Mouse (Mus musculus): Measurements from ENCODE around the gene Uck1.

The Uck1 gene

DNA sequence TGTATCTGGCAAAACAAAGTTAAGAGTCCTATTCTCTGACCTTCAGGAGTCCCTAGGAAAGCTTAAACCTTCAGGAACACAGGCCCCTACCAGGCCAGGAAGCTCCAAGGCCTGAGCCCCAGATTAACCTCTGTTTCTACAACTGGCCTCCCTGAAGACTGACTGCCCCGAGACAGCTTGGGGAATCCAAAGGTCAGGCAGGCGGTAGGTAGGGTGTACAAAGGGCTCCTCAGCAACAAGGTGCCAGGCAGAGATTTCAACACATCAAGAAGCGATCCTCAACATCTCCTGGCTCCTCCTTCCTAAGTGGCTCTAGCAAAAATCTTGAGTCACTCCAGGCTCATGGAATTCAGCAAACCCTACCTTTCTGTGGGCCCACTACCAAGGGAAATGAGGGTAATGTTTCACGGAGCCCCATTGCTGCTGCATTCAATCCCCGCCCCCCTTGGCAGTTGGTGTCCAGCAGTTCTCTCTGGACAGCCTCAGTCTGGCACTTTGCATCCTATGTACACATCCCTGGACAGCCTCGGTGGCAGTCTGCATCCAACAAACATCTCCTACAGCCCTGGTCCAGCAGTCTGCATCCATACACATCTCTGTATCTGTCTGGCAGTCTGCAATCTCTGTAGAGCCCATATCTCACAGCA is 949 bp downstream of the Uck1 start:
- DNase-seq (ENCODE audit: low spot score) = no peak

GRCm38 (mm10) chr2:32256273-32256672 is 3.7 kb downstream of the Uck1 start:
- no peak for DNase-seq (ENCODE audit: low spot score)

DNA sequence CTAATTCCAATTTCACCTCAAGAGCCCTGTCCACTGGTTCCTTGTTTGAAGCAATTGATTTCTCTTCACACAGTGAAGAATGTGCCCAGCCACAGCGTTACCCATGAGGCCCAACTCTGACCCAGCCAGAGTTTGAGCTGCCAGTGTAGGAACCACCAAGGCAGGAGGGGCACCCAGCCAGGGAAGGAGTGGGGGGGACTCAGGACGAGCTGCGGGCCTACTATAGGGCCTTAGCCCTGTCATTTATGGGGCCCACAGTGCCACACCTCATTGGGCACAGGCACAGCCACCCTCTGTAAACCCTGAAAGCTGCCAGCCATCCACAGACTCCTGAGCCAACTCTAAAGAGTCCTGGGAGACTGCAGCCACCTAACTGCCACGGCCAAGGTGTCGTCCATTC is 5.4 kb downstream of the Uck1 start:
- DNase-seq (ENCODE audit: low spot score) = no peak

DNA sequence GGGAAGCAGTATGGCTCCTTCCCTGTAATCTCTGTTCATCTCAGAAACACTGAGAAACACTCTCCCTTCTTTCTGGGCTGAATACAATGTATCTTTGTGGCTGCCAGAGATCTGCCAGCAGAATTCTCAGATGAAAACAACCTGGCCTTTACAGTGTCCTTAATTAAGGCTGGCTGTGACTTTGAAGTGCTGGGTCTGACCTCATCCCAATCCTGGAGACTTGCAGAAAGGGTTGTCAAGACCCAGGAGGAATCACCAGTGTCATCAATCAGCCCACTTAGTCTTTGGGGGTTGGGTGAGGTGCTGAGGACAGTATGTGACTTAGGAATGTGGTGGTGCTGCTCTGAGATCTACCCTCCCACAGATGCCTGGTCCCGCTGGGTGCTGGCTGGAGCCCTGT is 6.6 kb downstream of the Uck1 start:
- no peak for DNase-seq (ENCODE audit: low spot score)

DNA sequence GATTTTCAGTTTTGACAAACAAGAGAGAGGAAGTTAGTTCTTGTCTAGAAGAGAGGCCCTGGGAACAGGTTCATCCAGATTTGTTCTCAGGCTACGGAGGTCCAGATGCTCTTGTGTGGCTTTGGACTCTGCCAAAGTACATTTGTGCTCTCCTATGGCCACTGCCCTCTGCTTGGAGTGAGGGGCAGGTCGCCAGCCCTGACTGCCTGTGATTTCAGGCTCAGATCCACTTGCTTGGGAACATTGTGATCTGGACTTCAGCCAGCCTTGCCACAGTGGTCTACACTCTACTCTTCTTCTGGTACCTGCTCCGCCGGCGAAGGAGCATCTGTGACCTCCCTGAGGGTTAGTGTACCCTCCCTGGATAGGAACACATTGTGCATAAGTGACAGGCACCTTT is 7.3 kb downstream of the Uck1 start:
- no peak for DNase-seq (ENCODE audit: low spot score)

- no peak for DNase-seq (ENCODE audit: low spot score)
Observed at GRCm38 (mm10) chr2:32251791-32252527, 8.0 kb downstream of the Uck1 start.

DNA sequence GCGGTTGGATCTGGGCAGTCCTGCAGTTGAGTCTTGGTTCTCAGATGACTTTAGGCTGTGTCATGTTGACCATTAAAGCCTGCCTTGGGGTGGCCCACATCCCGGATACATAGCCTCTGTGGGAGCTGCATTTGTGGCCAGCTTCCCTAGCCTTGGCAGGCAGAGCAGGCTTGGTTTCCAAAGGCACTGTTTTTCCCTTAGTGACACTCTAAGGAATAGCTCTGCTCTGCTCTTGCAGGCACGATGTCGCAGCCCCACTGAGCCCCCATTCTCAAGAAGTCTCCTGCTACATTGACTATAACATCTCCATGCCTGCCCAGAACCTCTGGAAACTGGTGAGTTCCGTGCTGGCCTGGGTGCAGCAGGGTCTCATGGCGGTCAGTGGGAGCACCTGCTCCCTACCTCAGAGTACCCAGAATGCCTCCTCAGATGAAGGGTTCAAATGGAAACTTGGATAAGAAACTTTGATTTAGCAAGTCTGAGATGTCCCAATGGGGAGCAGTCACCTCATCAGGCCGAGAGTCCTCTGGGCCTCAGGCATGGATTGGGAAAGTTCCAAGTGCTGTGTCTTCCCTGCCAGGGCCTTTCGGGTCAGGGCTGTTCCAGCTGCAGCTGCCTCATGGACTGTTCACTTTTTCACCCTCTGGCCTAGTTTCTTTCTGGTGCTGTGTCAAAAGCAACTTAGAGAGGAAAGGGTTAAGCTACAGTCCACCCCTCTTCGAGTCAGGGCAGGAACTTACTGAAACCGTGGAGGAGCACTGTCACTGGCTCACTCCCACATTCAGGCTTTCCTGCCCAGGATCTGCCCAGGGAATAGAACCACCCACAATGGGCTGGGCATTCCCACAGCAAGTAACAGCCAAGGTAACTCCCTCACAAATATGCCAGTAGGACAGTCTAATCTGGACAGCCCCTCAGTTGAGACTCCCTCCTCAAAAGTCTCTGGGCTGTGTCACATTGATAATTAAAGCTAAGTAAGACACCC is 11.3 kb downstream of the Uck1 start:
- no peak for DNase-seq (ENCODE audit: low spot score)

DNA sequence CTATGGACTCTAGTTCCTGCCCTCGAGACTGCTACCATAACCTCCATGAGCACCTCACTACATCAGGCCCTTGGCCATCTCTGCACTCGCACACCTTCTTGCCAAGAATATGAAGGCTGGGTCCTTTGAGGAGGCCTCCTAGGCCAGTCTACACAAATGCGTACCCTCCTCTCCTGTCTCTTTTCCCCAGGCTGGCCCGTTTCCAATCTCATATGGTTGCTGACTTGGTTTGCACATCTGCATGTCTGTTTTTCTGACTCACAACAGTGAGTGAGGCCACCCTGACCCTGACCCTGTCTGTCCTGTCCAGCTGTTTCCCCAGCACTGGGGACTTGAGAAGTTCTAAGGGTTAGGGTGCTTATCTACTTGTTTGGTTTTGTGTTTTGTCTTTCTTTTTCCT is 13.2 kb downstream of the Uck1 start:
- DNase-seq (ENCODE audit: low spot score) = no peak

- no peak for DNase-seq (ENCODE audit: low spot score)
Observed at GRCm38 (mm10) chr2:32242986-32243385, 17.0 kb downstream of the Uck1 start.

GRCm38 (mm10) chr2:32240591-32240990 is 19.4 kb downstream of the Uck1 start:
- DNase-seq (ENCODE audit: low spot score) = no peak

GRCm38 (mm10) chr2:32238708-32239435 is 21.1 kb downstream of the Uck1 start:
- DNase-seq (ENCODE audit: low spot score) = no peak

DNA sequence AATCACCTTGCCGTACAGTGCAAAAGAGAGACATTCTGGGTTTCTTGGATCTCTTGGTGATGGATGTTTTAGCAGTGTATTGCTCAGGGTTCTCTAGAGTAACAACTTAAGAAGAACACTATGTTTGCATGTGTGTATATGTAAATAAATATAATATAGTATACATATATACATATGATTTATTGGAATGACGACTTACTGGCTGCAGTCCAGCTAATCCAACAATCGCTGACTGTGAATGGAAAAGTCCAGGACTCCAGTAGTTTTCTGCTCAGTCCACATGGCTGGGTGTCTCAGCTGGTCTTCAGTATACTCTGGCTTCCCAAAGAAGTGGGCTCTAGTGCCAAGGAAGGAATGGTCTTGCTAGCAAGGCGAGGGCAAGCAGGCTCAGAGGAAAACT is 22.4 kb downstream of the Uck1 start:
- DNase-seq (ENCODE audit: low spot score) = no peak

DNA sequence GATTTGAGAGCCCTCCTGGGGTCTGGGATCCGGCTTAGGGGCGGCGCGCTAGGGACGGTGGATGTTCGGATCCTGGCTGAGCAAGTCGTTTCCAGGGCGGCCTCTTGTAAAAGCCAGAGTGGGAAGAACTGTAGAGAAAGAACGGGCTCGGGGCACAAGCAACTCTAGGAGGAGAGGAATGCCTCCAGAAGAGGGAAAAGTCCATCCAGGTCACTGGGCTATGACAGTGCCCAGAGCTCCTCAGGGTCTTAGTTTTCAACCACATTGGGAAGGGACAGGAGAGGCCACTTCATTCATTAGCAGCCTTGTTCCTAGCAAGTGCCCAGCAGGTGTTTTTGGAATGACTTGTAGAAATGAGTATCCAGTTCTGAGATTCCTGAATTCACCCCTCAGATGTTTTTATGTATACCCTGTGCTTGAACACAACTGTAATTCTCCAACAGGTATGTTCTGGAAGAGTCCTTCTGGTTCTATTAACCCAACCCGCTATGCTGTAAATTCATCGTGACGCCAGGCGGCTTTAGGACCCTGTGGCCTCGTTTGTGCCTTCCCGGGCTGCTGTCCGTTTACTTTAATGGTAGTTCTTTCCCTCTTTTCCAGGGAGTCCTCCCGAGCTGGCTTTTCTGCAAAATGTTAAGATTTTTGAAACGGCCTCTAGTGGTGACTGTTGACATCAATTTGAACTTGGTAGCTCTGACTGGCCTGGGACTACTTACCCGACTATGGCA is 23.0 kb downstream of the Uck1 start:
- peak; percentile 47 for DNase-seq (ENCODE audit: low spot score)

DNA sequence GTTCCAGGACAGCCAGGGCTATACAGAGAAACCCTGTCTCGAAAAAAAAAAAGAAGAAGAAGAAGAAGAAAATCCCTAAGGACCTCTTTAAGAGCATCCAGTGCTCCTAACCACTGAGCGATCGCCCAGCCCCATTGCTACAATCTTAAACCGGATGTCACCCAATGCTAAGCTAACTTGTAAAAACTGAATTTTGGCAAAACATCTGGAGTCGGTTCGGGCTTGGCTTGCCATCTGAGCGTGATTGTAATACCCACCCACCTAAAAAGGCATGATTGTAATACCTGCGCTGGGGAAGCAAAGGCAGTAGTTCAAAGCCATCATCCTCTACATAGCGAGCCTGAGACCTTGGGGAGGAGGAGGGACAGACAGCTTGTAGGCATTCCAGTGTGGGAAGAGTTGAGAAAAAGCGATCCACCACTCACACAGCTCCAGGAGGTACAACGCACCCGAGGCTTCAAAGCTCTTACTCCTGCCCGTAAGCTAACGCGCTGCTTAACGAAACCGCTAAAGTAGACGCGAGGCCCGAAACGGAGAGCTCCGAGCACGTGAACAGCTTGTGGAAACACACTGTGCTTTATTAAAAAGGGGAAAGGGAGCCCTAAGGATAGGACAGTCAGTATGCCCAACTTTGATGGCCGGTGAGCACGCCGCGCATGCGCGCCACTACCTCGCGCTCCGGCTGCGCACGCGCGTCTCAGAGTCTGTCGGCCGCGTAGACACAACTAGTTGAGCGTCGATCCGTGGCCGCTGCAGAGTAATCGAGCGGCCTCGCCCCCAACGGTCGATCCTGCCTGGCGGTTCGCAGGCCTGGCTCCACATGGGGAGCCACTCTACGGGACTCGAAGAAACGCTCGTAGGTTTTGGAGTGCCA is 23.8 kb downstream of the Uck1 start, which contains the start of gene Pomt1:
Gene Pomt1 (plus strand): TSS at position 705 of the 874 bp plus-strand sequence.
- peak; percentile 93 for DNase-seq (ENCODE audit: low spot score)

GRCm38 (mm10) chr2:32235433-32235832 is 24.5 kb downstream of the Uck1 start:
- DNase-seq (ENCODE audit: low spot score) = no peak

- no peak for DNase-seq (ENCODE audit: low spot score)
Observed at GRCm38 (mm10) chr2:32222057-32222456, 37.9 kb downstream of the Uck1 start.

DNA sequence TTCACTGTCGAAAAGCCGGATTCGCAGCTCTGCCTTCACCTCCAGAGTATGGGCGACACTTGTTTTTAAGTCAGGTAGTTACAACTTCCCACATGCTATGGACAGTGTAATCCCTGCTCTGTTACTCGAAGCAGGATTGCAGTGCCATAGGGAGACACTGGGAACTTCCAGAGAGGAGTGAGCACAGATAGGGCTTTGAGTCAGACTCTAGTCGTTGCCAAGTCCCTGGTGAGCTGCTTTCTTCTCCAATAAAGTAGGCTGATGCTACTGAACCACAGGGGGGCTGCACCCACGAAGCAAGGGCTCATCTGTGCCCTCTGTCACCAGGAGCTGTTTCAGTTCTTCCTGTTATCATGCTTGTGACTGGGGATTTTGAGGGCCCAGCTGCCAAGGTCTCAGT is 38.4 kb downstream of the Uck1 start:
- no peak for DNase-seq (ENCODE audit: low spot score)

GRCm38 (mm10) chr2:32220969-32221368 is 39.0 kb downstream of the Uck1 start:
- no peak for DNase-seq (ENCODE audit: low spot score)

- DNase-seq (ENCODE audit: low spot score) = no peak
Observed at GRCm38 (mm10) chr2:32220021-32220420, 39.9 kb downstream of the Uck1 start.

DNA sequence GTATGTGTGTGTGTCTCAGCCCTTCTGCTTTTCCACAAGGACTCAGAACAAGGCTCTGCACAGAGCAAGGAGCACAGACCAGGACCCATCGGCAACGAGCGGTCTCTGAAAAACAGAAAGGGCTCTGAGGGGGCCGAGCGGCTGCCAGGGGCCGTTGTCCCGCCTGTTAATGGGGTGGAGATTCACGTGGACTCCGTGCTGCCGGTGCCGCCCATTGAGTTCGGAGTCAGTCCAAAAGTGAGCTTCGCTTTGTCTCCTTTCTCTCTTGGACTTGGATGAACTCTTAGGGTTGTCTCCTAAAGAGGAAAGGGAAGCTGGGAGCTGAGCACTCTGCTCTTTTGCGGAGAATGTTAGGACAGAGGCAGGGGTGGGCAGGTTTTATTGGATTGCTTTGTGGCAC is 40.5 kb downstream of the Uck1 start:
- DNase-seq (ENCODE audit: low spot score) = no peak
